Mouse (Mus musculus) bone marrow macrophage, adult 2 months (primary cell): Measurements from ENCODE around the gene Bckdhb.

Experiments used
- CTCF ChIP-seq: IDR thresholded peaks from 2 replicates; pipeline ENCODE4 v1.5.1; 2012; ENCODE audit warnings: low read depth, mild to moderate bottlenecking, low read length, moderate library complexity
- POLR2A ChIP-seq: IDR thresholded peaks from 2 replicates; pipeline ENCODE4 v1.6.1; 2012; ENCODE audit warnings: mild to moderate bottlenecking, low read depth, low read length, borderline replicate concordance

DNA sequence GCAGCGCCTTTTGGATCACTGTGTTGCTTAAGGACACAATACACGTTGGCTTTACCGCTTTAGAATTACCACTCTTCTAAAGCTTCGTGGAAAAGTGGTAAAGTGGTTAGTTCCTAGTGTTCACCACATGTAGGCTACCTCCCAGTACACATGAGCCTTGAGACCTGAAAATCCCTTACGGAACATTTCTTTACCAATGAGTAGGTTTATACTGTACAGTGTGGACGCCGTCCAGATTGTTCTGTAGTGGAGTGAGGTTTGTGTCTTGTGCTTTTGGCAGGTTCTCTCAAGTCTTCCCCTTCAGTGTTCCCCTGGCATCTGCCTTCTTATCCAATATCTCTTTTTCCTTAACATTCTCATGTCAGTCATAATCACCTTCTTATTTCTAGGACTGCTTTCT, 178.4 kb downstream of the Bckdhb start:
- TF ChIP-seq POLR2A (no peak), CTCF (no peak)
